Mouse (Mus musculus) kidney, adult 2 months (tissue): Measurements from ENCODE around the gene Adprm. TPM values are rescaled to one million over a fixed set of nuclear protein-coding genes. Genes with fewer than 3 reads are reported as not detected.

ENCODE experiments used
- DNase-seq: peaks from one replicate; pipeline ENCODE4 v3.0.0; 2021
- H3K27ac ChIP-seq: fragments of 200-500 bp; 2 replicates; pipeline ENCODE4 v1.5.1; 2012; ENCODE audit warnings: low read depth, low read length, control low read depth, inconsistent platforms; ENCODE audit not compliant: insufficient read depth
- H3K27me3 ChIP-seq: fragments of 200-500 bp; replicated peaks from 2 replicates; pipeline ENCODE4 v1.6.1; 2012; ENCODE audit warnings: mild to moderate bottlenecking, moderate library complexity, low read length, inconsistent platforms; ENCODE audit not compliant: control insufficient read depth, insufficient read depth
- H3K36me3 ChIP-seq: fragments of 200-500 bp; 2 replicates; pipeline ENCODE4 v1.6.1; 2012; ENCODE audit warnings: mild to moderate bottlenecking, moderate library complexity, low read length, inconsistent platforms; ENCODE audit not compliant: control insufficient read depth, insufficient read depth
- H3K4me1 ChIP-seq: fragments of 200-500 bp; 2 replicates; pipeline ENCODE4 v1.6.1; 2011; ENCODE audit warnings: low read length; ENCODE audit not compliant: control insufficient read depth, insufficient read depth
- H3K4me3 ChIP-seq: fragments of 200-500 bp; 2 replicates; pipeline ENCODE4 v1.5.1; 2011; ENCODE audit warnings: mild to moderate bottlenecking, low read depth, low read length, control low read depth; ENCODE audit not compliant: insufficient read depth
- CTCF ChIP-seq: fragments of 200-500 bp; conservative IDR thresholded peaks from 2 replicates; pipeline ENCODE4 v1.5.1; 2011; ENCODE audit warnings: low read depth, mild to moderate bottlenecking, control low read depth, low read length, moderate library complexity, mixed read lengths; ENCODE audit not compliant: insufficient read depth, insufficient read length
- POLR2A ChIP-seq: fragments of 200-500 bp; IDR thresholded peaks from one replicate; pipeline ENCODE4 v1.6.1; 2011; ENCODE audit warnings: low read depth, low read length, control low read depth
- WGBS: fragments of 180-500 bp; shearing (Covaris S2); methylation state at CpG from one replicate; pipeline ENCODE4 v1.1.7; 2018; 5-methylcytosine and 5-hydroxymethylcytosine counted together
- polyA plus RNA-seq: library from polyadenylated mRNA; depleted of rRNA; stranded (reverse); fragments of >200 nt; gene quantifications from 2 replicates; pipeline ENCODE4 v1.2.3, GENCODE M21; 2012

The Adprm gene
- polyA plus RNA-seq, 1 experiment: 19.0 TPM

DNA sequence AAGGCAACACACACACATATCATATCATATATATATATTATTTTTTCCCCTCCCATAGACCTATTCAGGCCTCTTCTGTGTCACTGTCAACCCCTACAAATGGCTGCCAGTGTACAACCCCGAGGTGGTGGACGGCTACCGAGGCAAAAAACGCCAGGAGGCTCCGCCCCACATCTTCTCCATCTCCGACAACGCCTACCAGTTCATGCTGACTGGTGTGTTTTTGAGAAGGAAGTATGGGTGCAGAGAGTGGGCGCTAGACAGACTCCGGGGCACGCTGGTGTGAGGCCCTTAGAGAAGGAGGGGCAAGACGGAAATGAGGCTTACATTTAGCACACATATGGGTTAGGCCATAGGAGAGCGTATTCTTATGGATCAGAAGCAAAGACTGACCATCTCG is 30.4 kb upstream of the Adprm start:
- DNase-seq: no peak
- no peak overlapping the region for H3K4me3 ChIP-seq
- 84% methylated on average over 13 of the region's 13 CpGs for WGBS
- H3K27me3 ChIP-seq: no peaks in the 10 kb centered on the region
- no peaks in the 10 kb centered on the region for H3K36me3 ChIP-seq
- no peaks in the 10 kb centered on the region for H3K4me1 ChIP-seq
- no peak for TF ChIP-seq CTCF
- no peak for TF ChIP-seq POLR2A
- no peak overlapping the region for H3K27ac ChIP-seq

DNA sequence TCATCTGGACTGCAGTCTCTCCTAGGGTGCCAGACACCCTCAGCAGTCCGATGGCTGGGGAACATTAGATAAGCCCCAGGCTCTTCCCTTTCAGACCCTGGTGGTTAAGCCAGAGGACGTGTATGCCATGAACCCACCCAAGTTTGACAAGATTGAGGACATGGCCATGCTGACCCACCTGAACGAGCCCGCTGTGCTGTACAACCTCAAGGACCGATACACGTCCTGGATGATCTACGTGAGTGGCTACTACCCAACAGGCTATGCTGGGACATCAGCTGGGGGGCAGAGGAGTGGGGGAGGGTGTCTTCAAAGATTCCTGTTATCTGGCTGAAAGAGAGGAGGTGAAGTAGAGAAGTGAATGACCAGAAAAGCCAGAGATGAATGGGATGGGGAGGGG is 29.8 kb upstream of the Adprm start:
- 81% methylated on average over 7 of the region's 7 CpGs for WGBS
- TF ChIP-seq POLR2A: no peak
- no peak for TF ChIP-seq CTCF
- no peak for DNase-seq

GRCm38 (mm10) chr11:67081125-67081649 is 28.8 kb upstream of the Adprm start:
- Histone ChIP-seq H3K27ac (no peak overlapping the region), H3K4me3 (no peak overlapping the region), H3K36me3 (no peaks in the 10 kb centered on the region), H3K27me3 (no peaks in the 10 kb centered on the region), H3K4me1 (no peaks in the 10 kb centered on the region)
- peak; percentile 49 for DNase-seq
- 3% methylated on average over 11 of the region's 11 CpGs for WGBS
- TF ChIP-seq CTCF (no peak), POLR2A (no peak)

More for the DNA sequence above, 29.8 kb upstream of the Adprm start:
- Histone ChIP-seq H3K36me3 (no peaks in the 10 kb centered on the region), H3K27ac (no peak overlapping the region), H3K4me1 (no peaks in the 10 kb centered on the region), H3K27me3 (no peaks in the 10 kb centered on the region), H3K4me3 (no peak overlapping the region)

- H3K27ac ChIP-seq: no peak overlapping the region
- 5% methylated on average over 3 of the region's 3 CpGs for WGBS
- DNase-seq: peak; percentile 56
Measured at GRCm38 (mm10) chr11:67080168-67080567, 27.8 kb upstream of the Adprm start.

DNA sequence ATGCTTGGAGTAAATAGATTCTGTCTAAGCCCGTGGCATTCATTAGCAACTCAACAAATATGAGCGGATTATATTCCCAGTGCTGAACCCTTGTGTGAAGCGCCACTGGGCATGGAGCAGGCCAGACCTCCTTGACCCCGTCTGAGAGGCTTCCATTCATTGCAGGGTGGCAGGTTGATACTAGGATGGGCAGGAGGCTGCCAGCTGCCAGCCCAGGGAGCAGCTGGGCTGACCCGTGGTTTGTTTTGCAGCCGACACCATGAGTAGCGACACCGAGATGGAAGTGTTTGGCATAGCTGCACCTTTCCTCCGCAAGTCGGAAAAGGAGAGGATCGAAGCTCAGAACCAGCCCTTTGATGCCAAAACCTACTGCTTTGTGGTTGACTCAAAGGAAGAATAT is 27.3 kb upstream of the Adprm start:
- no peaks in the 10 kb centered on the region for H3K36me3 ChIP-seq
- no peaks in the 10 kb centered on the region for H3K4me1 ChIP-seq
- H3K27ac ChIP-seq: no peak overlapping the region
- TF ChIP-seq CTCF (no peak), POLR2A (no peak)
- 77% methylated on average over 11 of the region's 11 CpGs for whole genome bisulfite sequencing
- no peak for DNase-seq
- no peaks in the 10 kb centered on the region for H3K27me3 ChIP-seq
- H3K4me3 ChIP-seq: no peak overlapping the region

More at GRCm38 (mm10) chr11:67080168-67080567, 27.8 kb upstream of the Adprm start:
- Histone ChIP-seq H3K27me3 (no peaks in the 10 kb centered on the region), H3K36me3 (no peaks in the 10 kb centered on the region), H3K4me3 (no peak overlapping the region), H3K4me1 (no peaks in the 10 kb centered on the region)
- TF ChIP-seq CTCF (peak; percentile 67), POLR2A (no peak)

- TF ChIP-seq POLR2A (no peak), CTCF (no peak)
- Histone ChIP-seq H3K27me3 (no peaks in the 10 kb centered on the region), H3K27ac (no peak overlapping the region), H3K4me1 (no peaks in the 10 kb centered on the region), H3K4me3 (no peak overlapping the region), H3K36me3 (no peaks in the 10 kb centered on the region)
- WGBS: 91% methylated on average over 6 of the region's 6 CpGs
- no peak for DNase-seq
Measured at GRCm38 (mm10) chr11:67078888-67079287, 26.5 kb upstream of the Adprm start.

GRCm38 (mm10) chr11:67078000-67078399 is 25.6 kb upstream of the Adprm start, which contains the start of gene Myh3:
TSS of gene Myh3 (plus strand) at chr11:67078300.
- Histone ChIP-seq H3K27me3 (no peaks in the 10 kb centered on the region), H3K4me3 (no peak within 1 kb of the TSS), H3K4me1 (no peaks in the 10 kb centered on the region), H3K27ac (no peak within 1 kb of the TSS), H3K36me3 (no peaks in the 10 kb centered on the region)
- TF ChIP-seq POLR2A (no peak), CTCF (no peak)
- no peak for DNase-seq
- 80% methylated on average over 5 of the region's 5 CpGs for WGBS
